Mouse (Mus musculus): ENCODE results near the gene Gm20837. TPM values are rescaled to one million over a fixed set of nuclear protein-coding genes. Genes with fewer than 3 reads are reported as not detected.

Gene Gm20837
- not detected for polyA plus RNA-seq (2014; fragmentation: Illumina TruSeq; extraction: RNeasy Lipid Tissue Mini Kit (QIAGEN cat#74804); ENCODE audit: low read depth, low replicate concordance)

DNA sequence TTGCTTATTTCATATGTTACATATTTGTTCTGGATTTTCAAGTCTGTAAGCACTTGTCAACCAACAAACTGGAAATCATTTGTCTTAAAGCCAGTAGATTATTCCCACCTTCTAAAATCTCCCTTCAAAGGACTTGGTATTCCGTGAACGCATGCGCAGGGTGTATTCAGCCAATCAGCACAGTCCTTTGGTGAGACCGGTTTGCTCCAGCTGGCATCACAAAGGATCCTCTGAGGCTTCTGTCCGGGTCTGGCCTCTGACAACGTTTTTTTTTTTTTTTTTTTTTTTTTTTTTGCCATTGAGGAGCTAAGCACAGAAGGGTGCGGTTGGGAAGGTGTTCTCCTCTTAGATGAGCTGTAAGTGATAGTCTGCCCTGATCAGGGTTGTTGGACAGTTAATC is at the start of gene Gm20837:
Gene Gm20837, plus strand, starts transcription at position 301 of the 400 bp plus-strand sequence.

